Mouse (Mus musculus): ENCODE data around the gene Slc9a4. TPM values are rescaled to one million over a fixed set of nuclear protein-coding genes. Genes with fewer than 3 reads are reported as not detected.

The Slc9a4 gene
- polyA plus RNA-seq, 1 experiment from 2014 or later: not detected

DNA sequence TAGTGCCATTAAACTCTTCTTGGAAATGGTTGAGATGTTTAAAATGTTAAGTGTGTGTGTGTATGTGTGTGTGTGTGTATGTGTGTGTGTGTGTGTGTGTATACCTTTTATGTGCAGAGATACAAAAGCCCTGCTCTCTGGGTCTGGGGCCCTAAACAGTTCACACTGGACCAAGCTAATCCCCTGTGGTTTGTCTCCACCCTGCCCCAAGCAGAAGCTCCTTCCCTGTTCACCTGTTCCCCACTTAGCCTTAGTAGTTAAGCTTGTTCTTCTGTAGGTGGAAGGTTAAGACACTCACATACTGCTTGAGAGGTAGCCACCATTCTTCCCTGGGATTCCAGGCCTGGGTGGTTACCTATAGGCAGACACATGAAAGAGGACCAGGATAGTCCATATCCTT lies 47.1 kb downstream of the Slc9a4 start:
- Histone ChIP-seq H3K4me1 (ENCODE audit: control insufficient read depth, insufficient read depth, low read length) (no peaks in the 10 kb centered on the region), H3K36me3 (ENCODE audit: control insufficient read depth, insufficient read depth, low read length) (no peaks in the 10 kb centered on the region), H3K27me3 (ENCODE audit: control insufficient read depth, insufficient read depth, low read depth, low read length) (no peaks in the 10 kb centered on the region), H3K4me2 (ENCODE audit: low read length) (no peak overlapping the region), H3K27ac (ENCODE audit: low read length) (no peak overlapping the region), H3K9ac (ENCODE audit: low read depth, low read length) (no peak overlapping the region), H3K4me3 (ENCODE audit: low read depth, low read length) (no peak overlapping the region), H3K9me3 (replicated peaks; ENCODE audit: control insufficient read depth, low read length, poor library complexity, severe bottlenecking) (no peaks in the 10 kb centered on the region)
- no peak for ATAC-seq

DNA sequence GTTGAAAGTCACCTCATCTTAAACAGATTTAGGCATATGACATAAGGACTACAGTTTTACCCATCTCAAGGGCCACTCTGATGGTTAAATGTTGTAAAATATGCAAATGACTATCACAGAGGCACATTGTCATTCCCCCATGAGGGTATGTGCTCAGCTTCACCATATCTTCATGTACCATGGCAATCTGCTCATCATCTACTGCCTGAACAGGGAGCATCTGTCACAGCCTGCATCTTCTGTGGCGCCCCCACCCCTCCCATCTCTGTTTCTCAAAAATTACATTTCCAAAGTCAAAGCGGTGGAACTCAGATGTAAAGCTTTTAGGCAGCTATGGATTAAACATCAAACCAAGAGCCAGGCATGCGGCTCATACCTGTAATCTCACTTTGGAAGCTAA lies 48.6 kb downstream of the Slc9a4 start:
- no peak for ATAC-seq
- no peak overlapping the region for H3K9ac ChIP-seq (ENCODE audit: low read depth, low read length)
- no peaks in the 10 kb centered on the region for H3K27me3 ChIP-seq (ENCODE audit: control insufficient read depth, insufficient read depth, low read depth, low read length)
- no peaks in the 10 kb centered on the region for H3K4me1 ChIP-seq (ENCODE audit: control insufficient read depth, insufficient read depth, low read length)
- no peak overlapping the region for H3K27ac ChIP-seq (ENCODE audit: low read length)
- no peaks in the 10 kb centered on the region for H3K9me3 ChIP-seq (replicated peaks; ENCODE audit: control insufficient read depth, low read length, poor library complexity, severe bottlenecking)
- H3K36me3 ChIP-seq (ENCODE audit: control insufficient read depth, insufficient read depth, low read length): no peaks in the 10 kb centered on the region
- H3K4me3 ChIP-seq (ENCODE audit: low read depth, low read length): no peak overlapping the region
- no peak overlapping the region for H3K4me2 ChIP-seq (ENCODE audit: low read length)
- 88% methylated on average over 3 of the region's 3 CpGs for WGBS

DNA sequence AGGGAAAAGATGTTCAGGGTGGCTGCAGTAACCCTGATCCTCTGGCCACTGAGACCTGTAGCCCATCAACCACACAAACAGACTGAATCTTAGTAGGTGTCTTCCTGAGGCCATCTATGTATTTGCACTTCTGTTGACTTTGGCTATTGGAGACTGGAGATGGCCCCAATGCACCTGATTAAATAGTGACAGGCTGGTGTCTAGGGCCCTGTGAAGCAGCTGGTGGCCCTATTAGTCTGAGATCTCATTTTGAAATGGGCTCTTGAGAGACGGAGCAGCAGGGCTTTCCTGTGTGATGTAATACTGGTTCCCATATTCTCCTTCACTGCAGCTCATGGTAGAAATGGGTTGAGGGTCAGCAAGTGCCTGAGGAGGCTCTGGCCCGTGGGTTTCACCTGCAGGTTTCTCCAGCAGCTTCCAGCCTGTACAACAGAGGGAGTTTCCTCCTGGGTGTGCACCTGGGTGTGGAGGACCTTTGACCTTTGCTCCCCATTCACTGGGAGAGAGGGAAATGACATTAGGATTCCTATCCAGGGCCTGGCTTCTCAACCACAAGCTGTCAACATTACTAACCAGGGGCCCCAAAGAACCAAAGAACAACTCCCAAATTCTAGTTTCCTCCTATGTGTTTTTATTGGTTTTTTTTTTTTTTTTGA lies 52.7 kb downstream of the Slc9a4 start:
- H3K9ac ChIP-seq (ENCODE audit: low read depth, low read length): no peak overlapping the region
- no peaks in the 10 kb centered on the region for H3K4me1 ChIP-seq (ENCODE audit: control insufficient read depth, insufficient read depth, low read length)
- H3K9me3 ChIP-seq (replicated peaks; ENCODE audit: control insufficient read depth, low read length, poor library complexity, severe bottlenecking): no peaks in the 10 kb centered on the region
- WGBS: 43% methylated on average over 2 of the region's 2 CpGs
- H3K36me3 ChIP-seq (ENCODE audit: control insufficient read depth, insufficient read depth, low read length): no peaks in the 10 kb centered on the region
- H3K27ac ChIP-seq (ENCODE audit: low read length): no peak overlapping the region
- ATAC-seq: no peak
- no peak overlapping the region for H3K4me3 ChIP-seq (ENCODE audit: low read depth, low read length)
- no peaks in the 10 kb centered on the region for H3K27me3 ChIP-seq (ENCODE audit: control insufficient read depth, insufficient read depth, low read depth, low read length)
- H3K4me2 ChIP-seq (ENCODE audit: low read length): no peak overlapping the region

DNA sequence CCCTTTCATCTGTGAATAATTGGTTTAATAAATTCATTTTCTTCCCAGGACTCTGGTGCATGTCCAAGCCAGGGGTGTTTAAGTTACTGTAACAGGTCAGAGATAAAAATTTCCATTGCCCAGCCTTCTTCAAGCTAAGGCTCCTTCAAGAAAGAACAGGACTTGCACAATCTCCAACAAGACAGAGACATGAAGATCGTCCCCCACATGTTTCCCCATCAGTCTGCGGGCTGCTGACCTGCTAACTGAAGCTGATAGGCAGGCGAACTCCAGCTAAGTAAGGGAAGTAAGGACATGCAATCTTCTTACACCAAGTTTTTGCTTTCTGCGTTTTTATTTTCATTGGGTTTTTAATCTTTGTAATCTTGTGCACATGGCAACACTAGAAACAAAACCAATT lies 54.7 kb downstream of the Slc9a4 start:
- no peak overlapping the region for H3K4me3 ChIP-seq (ENCODE audit: low read depth, low read length)

DNA sequence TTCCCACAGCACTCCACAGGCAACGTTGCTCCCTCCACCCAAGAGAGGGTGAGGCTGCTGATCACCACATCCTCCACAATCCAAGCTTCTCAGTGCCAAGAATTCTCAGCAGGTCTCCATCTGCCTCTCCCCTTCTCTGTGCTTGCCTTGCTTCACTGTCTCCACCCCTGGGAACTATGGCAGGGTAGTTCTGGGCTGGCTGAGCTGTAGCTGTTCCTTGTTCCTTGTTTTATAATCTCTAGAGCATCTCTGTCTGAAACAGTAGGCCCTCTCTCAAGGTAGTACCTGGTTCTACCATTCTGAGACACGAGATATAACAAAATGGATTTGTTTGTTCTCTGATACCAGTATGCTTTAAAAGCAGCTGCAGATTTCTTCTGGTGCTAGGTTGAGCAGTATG lies 68.4 kb downstream of the Slc9a4 start:
- WGBS: 84% methylated on average over 2 of the region's 2 CpGs
- Histone ChIP-seq H3K27ac (ENCODE audit: low read length) (no peak overlapping the region), H3K4me2 (ENCODE audit: low read length) (no peak overlapping the region), H3K4me1 (ENCODE audit: control insufficient read depth, insufficient read depth, low read length) (no peaks in the 10 kb centered on the region), H3K9ac (ENCODE audit: low read depth, low read length) (no peak overlapping the region), H3K9me3 (replicated peaks; ENCODE audit: control insufficient read depth, low read length, poor library complexity, severe bottlenecking) (no peaks in the 10 kb centered on the region), H3K4me3 (ENCODE audit: low read depth, low read length) (no peak overlapping the region), H3K27me3 (ENCODE audit: control insufficient read depth, insufficient read depth, low read depth, low read length) (no peaks in the 10 kb centered on the region), H3K36me3 (ENCODE audit: control insufficient read depth, insufficient read depth, low read length) (no peaks in the 10 kb centered on the region)
- ATAC-seq: no peak

More for the DNA sequence above, 54.7 kb downstream of the Slc9a4 start:
- no peaks in the 10 kb centered on the region for H3K4me1 ChIP-seq (ENCODE audit: control insufficient read depth, insufficient read depth, low read length)
- H3K4me2 ChIP-seq (ENCODE audit: low read length): no peak overlapping the region
- ATAC-seq: no peak
- H3K27me3 ChIP-seq (ENCODE audit: control insufficient read depth, insufficient read depth, low read depth, low read length): no peaks in the 10 kb centered on the region
- H3K27ac ChIP-seq (ENCODE audit: low read length): no peak overlapping the region
- no peaks in the 10 kb centered on the region for H3K9me3 ChIP-seq (replicated peaks; ENCODE audit: control insufficient read depth, low read length, poor library complexity, severe bottlenecking)
- no peaks in the 10 kb centered on the region for H3K36me3 ChIP-seq (ENCODE audit: control insufficient read depth, insufficient read depth, low read length)
- 63% methylated on average over 4 of the region's 4 CpGs for WGBS
- H3K9ac ChIP-seq (ENCODE audit: low read depth, low read length): no peak overlapping the region

DNA sequence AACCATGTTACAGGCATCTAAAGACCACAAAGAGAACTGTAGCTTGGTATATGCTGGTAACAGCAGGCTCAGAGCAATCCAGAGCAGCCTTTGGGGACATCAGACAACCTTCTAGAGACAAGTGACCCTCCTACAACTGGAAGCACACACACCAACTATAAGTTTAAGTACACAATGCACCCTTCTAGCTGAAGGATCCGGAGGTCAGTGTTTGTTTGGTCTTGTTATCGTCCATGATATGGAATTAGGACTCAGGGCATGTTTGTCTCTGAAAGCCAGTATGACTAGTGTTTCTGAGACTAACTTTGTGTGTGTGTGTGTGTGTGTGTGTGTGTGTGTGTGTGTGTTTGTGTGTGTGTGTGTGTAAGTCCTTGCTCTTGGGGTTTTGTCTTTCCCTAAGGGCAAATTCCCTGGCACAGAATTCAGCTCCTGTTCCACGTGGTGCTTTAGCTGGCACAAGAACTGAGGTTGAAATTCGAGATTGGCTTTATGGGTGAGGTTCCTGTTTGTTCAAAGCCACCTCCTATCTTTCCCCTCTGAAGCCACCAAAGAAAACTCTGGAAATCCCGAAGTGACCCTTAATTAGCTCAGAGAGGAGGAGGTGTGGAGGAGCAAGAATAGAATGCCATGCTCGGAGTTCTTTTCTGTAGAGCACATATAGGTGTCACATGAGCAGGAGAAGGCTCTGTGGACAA lies 71.1 kb downstream of the Slc9a4 start:
- no peak overlapping the region for H3K4me2 ChIP-seq (ENCODE audit: low read length)
- H3K9ac ChIP-seq (ENCODE audit: low read depth, low read length): no peak overlapping the region
- H3K4me1 ChIP-seq (ENCODE audit: control insufficient read depth, insufficient read depth, low read length): no peaks in the 10 kb centered on the region
- H3K27ac ChIP-seq (ENCODE audit: low read length): no peak overlapping the region
- H3K36me3 ChIP-seq (ENCODE audit: control insufficient read depth, insufficient read depth, low read length): no peaks in the 10 kb centered on the region
- no peaks in the 10 kb centered on the region; the same call in 1 of the 2 replicates for H3K9me3 ChIP-seq (replicated peaks; ENCODE audit: control insufficient read depth, low read length, poor library complexity, severe bottlenecking)
- ATAC-seq: no peak
- no peaks in the 10 kb centered on the region for H3K27me3 ChIP-seq (ENCODE audit: control insufficient read depth, insufficient read depth, low read depth, low read length)
- WGBS: 76% methylated on average over 6 of the region's 6 CpGs
- no peak overlapping the region for H3K4me3 ChIP-seq (ENCODE audit: low read depth, low read length)

DNA sequence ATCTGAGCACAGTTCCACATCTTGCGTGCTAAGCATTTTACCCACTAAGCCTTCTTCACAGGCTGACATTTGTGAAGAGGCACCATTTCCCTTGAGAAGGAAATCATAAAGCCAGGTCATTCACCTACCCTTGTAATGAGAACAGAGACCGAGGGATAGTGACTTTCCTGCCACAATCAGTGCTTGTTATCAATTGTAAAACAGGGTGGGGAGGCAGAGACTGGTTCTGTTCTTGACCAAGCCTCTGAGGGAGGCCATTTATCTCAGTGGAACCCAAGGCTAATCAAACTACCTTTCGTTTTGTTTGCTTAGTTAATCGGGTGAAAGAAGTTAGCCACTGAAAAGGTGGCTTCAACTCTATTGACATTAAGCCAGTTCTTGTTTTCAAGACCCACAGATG lies 77.2 kb downstream of the Slc9a4 start:
- no peak overlapping the region for H3K27ac ChIP-seq (ENCODE audit: low read length)
- H3K4me2 ChIP-seq (ENCODE audit: low read length): no peak overlapping the region
- H3K27me3 ChIP-seq (ENCODE audit: control insufficient read depth, insufficient read depth, low read depth, low read length): no peaks in the 10 kb centered on the region
- ATAC-seq: no peak
- H3K9ac ChIP-seq (ENCODE audit: low read depth, low read length): no peak overlapping the region
- no peaks in the 10 kb centered on the region; the same call in 1 of the 2 replicates for H3K9me3 ChIP-seq (replicated peaks; ENCODE audit: control insufficient read depth, low read length, poor library complexity, severe bottlenecking)
- H3K4me1 ChIP-seq (ENCODE audit: control insufficient read depth, insufficient read depth, low read length): no peaks in the 10 kb centered on the region
- no peak overlapping the region for H3K4me3 ChIP-seq (ENCODE audit: low read depth, low read length)
- WGBS: 82% methylated on average over 4 of the region's 4 CpGs
- H3K36me3 ChIP-seq (ENCODE audit: control insufficient read depth, insufficient read depth, low read length): no peaks in the 10 kb centered on the region

DNA sequence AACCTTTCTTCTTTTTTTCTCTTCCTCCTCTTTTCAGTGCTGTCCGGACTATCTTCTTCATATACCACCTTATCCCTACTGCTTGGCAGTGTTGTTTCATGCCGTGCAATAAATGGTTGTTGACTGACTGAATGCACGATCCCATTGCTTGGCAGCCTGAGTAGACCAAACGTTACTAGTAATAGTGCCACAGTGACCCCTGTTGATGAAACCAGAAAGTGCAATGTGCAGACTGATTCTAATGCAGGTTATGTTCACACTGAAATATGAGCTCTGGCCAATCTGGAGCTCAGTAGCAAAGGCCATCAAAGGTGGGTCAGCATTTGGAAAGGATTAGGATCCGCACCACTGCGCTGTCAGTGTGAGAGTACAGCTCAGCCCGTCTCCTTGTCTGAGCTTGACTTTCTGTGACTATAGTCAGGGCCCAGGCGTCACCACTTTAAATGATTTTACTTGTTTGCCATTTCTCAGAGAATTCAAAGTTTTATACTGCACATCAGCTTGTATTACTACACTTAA lies 78.2 kb downstream of the Slc9a4 start:
- Histone ChIP-seq H3K4me2 (ENCODE audit: low read length) (no peak overlapping the region), H3K4me3 (ENCODE audit: low read depth, low read length) (no peak overlapping the region), H3K4me1 (ENCODE audit: control insufficient read depth, insufficient read depth, low read length) (no peaks in the 10 kb centered on the region), H3K9ac (ENCODE audit: low read depth, low read length) (no peak overlapping the region), H3K27me3 (ENCODE audit: control insufficient read depth, insufficient read depth, low read depth, low read length) (no peaks in the 10 kb centered on the region), H3K9me3 (replicated peaks; ENCODE audit: control insufficient read depth, low read length, poor library complexity, severe bottlenecking) (no peaks in the 10 kb centered on the region; the same call in 1 of the 2 replicates), H3K27ac (ENCODE audit: low read length) (no peak overlapping the region), H3K36me3 (ENCODE audit: control insufficient read depth, insufficient read depth, low read length) (no peaks in the 10 kb centered on the region)
- no peak for ATAC-seq
- 47% methylated on average over 8 of the region's 8 CpGs for WGBS

DNA sequence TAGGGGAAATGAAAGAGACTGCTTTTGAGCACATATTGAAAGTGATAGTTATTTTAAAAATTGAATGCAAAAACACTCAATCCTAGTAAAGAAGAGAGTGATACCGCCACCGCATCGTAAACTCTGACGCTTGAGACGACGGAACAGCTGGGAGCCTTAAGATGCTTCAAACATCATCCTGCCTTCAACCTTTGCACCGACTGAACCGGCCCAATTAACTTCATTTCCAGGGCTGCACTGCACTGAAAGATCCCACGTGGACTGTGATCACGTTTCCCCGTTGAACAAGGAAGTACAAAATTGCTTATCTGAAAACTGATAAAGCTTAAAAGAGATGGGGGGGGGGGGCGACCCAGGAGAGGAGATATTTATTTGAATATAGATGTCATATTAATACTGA lies 79.1 kb downstream of the Slc9a4 start:
- ATAC-seq: no peak
- no peak overlapping the region for H3K4me2 ChIP-seq (ENCODE audit: low read length)
- WGBS: 67% methylated on average over 12 of the region's 12 CpGs
- no peaks in the 10 kb centered on the region for H3K36me3 ChIP-seq (ENCODE audit: control insufficient read depth, insufficient read depth, low read length)
- H3K27ac ChIP-seq (ENCODE audit: low read length): no peak overlapping the region
- H3K4me1 ChIP-seq (ENCODE audit: control insufficient read depth, insufficient read depth, low read length): no peaks in the 10 kb centered on the region
- H3K4me3 ChIP-seq (ENCODE audit: low read depth, low read length): no peak overlapping the region
- H3K9me3 ChIP-seq (replicated peaks; ENCODE audit: control insufficient read depth, low read length, poor library complexity, severe bottlenecking): no peaks in the 10 kb centered on the region; the same call in 1 of the 2 replicates
- no peak overlapping the region for H3K9ac ChIP-seq (ENCODE audit: low read depth, low read length)
- H3K27me3 ChIP-seq (ENCODE audit: control insufficient read depth, insufficient read depth, low read depth, low read length): no peaks in the 10 kb centered on the region

Data from midbrain, embryonic 16.5 days (tissue).